Mouse (Mus musculus): ENCODE results near the gene Gm4869. TPM values are rescaled to one million over a fixed set of nuclear protein-coding genes. Genes with fewer than 3 reads are reported as not detected.

The Gm4869 gene
- total RNA-seq, 2 experiments from 2014 or later = not detected

- DNase-seq (ENCODE audit: low spot score) = no peak
- intact Hi-C loops (cut with DNase I) = no loop called here
Observed at GRCm38 (mm10) chr5:140514799-140515486, 69.5 kb downstream of the Gm4869 start.

GRCm38 (mm10) chr5:140517159-140517920 lies 71.9 kb downstream of the Gm4869 start:
- no peak for DNase-seq (ENCODE audit: low spot score)
- intact Hi-C loops (cut with DNase I) = no loop called here

GRCm38 (mm10) chr5:140517921-140518230 lies 72.4 kb downstream of the Gm4869 start:
- intact Hi-C loops (cut with DNase I) = no loop called here
- DNase-seq (ENCODE audit: low spot score) = no peak

- no peak for DNase-seq (ENCODE audit: low spot score)
- intact Hi-C loops (cut with DNase I) = no loop called here
Observed at GRCm38 (mm10) chr5:140521196-140521595, 75.8 kb downstream of the Gm4869 start.

GRCm38 (mm10) chr5:140526754-140527153 lies 81.3 kb downstream of the Gm4869 start:
- no peak for DNase-seq (ENCODE audit: low spot score)
- intact Hi-C loops (cut with DNase I) = loop anchor here (1.0 to 5.0 kb wide), 2 partner anchors 9 to 39 kb away; no protein-coding TSS in a partner anchor

GRCm38 (mm10) chr5:140538111-140538683 lies 92.8 kb downstream of the Gm4869 start:
- no peak for DNase-seq (ENCODE audit: low spot score)
- intact Hi-C loops (cut with DNase I) = loop anchor here (5.0 to 10.0 kb wide), 3 partner anchors 121 to 701 kb away; partner anchors contain the start of gene Eif3b

GRCm38 (mm10) chr5:140540106-140540505 lies 94.7 kb downstream of the Gm4869 start:
- intact Hi-C loops (cut with DNase I) = loop anchor here (1.0 to 2.0 kb wide), 4 partner anchors 79 to 209 kb away; no protein-coding TSS in a partner anchor

GRCm38 (mm10) chr5:140542811-140543575 lies 97.5 kb downstream of the Gm4869 start:
- intact Hi-C loops (cut with DNase I) = no loop called here
- DNase-seq (ENCODE audit: low spot score) = no peak

More at GRCm38 (mm10) chr5:140540106-140540505, 94.7 kb downstream of the Gm4869 start:
- peak; percentile 56 for DNase-seq (ENCODE audit: low spot score)

Small RNAs within 50 kb of the gene (microRNA-seq; reads per million reads assigned to microRNA genes)
- gene Mir7038 = not detected

Other genes with a start within 250 kb of the Gm4869 start
- 10 to 100 TPM; 10.0 to 11.0 TPM for gene Mad1l1, start 124.1 kb upstream of the Gm4869 start, total RNA-seq (2021)
- 10 to 100 TPM in 1 of 2 experiments, 1 to 10 TPM in 1; 9.5 to 11.2 TPM for gene Nudt1, start 124.0 kb upstream of the Gm4869 start, total RNA-seq (2021)
- gene Mrm2, start 113.7 kb upstream of the Gm4869 start, total RNA-seq (2021) = 10 to 100 TPM; 11.0 to 12.8 TPM
- 10 to 100 TPM; 12.5 to 14.0 TPM for gene Snx8, start 56.4 kb upstream of the Gm4869 start, total RNA-seq (2021)
- gene Eif3b, start 26.3 kb upstream of the Gm4869 start, total RNA-seq (2021) = 10 to 100 TPM; 84.8 to 87.5 TPM
- gene Chst12, start 59.9 kb downstream of the Gm4869 start, total RNA-seq (2021) = 1 to 10 TPM; 6.1 to 6.9 TPM
- not detected for gene Grifin, start 119.4 kb downstream of the Gm4869 start, total RNA-seq (2021)
- 10 to 100 TPM in 1 of 2 experiments, 1 to 10 TPM in 1; 7.3 to 10.8 TPM for gene Lfng, start 161.7 kb downstream of the Gm4869 start, total RNA-seq (2021)
- 10 to 100 TPM; 15.6 to 18.6 TPM for gene Ttyh3, start 203.4 kb downstream of the Gm4869 start, total RNA-seq (2021)

Measured in heart, postnatal 25 days (tissue).